Mouse (Mus musculus) midbrain, embryonic 11.5 days (tissue): ENCODE measurements around the gene Lin7a. TPM values are rescaled to one million over a fixed set of nuclear protein-coding genes. Genes with fewer than 3 reads are reported as not detected.
"Not testable (repeated sequence)": the region's sequence is repeated elsewhere in the genome, so short reads cannot be mapped to it uniquely, and the experiment has no call there.

ENCODE experiments used
- ATAC-seq: fragments of 200-750 bp; cut with Nextera tagmentation; 2 replicates; pipeline ENCODE4 v1.8.0; 2017; ENCODE audit warnings: moderate TSS enrichment, moderate library complexity; ENCODE audit not compliant: low FRiP score
- DNase-seq: peaks from one replicate; pipeline ENCODE4 v3.0.0; 2015; ENCODE audit warnings: low spot score; ENCODE audit errors: missing footprints
- H3K27ac ChIP-seq: fragments of 300-500 bp; sonication (generic); 2 replicates; pipeline ENCODE4 v1.5.1; 2014; ENCODE audit warnings: low read depth, low read length
- H3K27me3 ChIP-seq: fragments of 300-500 bp; sonication (generic); 2 replicates; pipeline ENCODE4 v1.6.1; 2014; ENCODE audit warnings: mild to moderate bottlenecking, low read length, moderate library complexity, mixed read lengths; ENCODE audit not compliant: control insufficient read depth, insufficient read depth
- H3K36me3 ChIP-seq: fragments of 300-500 bp; sonication (generic); 2 replicates; pipeline ENCODE4 v1.6.1; 2014; ENCODE audit warnings: mild to moderate bottlenecking, low read length, moderate library complexity, mixed read lengths; ENCODE audit not compliant: control insufficient read depth, insufficient read depth
- H3K4me1 ChIP-seq: fragments of 300-500 bp; sonication (generic); 2 replicates; pipeline ENCODE4 v1.6.1; 2014; ENCODE audit warnings: low read length; ENCODE audit not compliant: control insufficient read depth, insufficient read depth
- H3K4me2 ChIP-seq: fragments of 300-500 bp; sonication (generic); 2 replicates; pipeline ENCODE4 v1.6.1; 2014; ENCODE audit warnings: mild to moderate bottlenecking, moderate library complexity
- H3K4me3 ChIP-seq: fragments of 300-500 bp; sonication (generic); 2 replicates; pipeline ENCODE4 v1.5.1; 2014; ENCODE audit warnings: low read depth, low read length
- H3K9ac ChIP-seq: fragments of 300-500 bp; sonication (generic); 2 replicates; pipeline ENCODE4 v1.6.1; 2014; ENCODE audit warnings: low read length
- H3K9me3 ChIP-seq: fragments of 300-500 bp; sonication (generic); 2 replicates; pipeline ENCODE4 v1.6.1; 2016; ENCODE audit warnings: low read length; ENCODE audit not compliant: control insufficient read depth
- WGBS: fragments of 180-500 bp; shearing (Covaris S2); extraction: QIAGEN DNeasy Blood & Tissue Kit; methylation state at CpG from one replicate; pipeline ENCODE4 v1.1.7; 2014; 5-methylcytosine and 5-hydroxymethylcytosine counted together
- polyA plus RNA-seq: library from polyadenylated mRNA; unstranded; fragments of >200 nt; fragmentation: Nextera tagmentation; extraction: Ambion mirVana; gene quantifications from 2 replicates; pipeline ENCODE4 v1.2.1, GENCODE M21; 2014

Lin7a gene
- polyA plus RNA-seq, 1 experiment from 2014 or later, result 9.0 TPM

DNA sequence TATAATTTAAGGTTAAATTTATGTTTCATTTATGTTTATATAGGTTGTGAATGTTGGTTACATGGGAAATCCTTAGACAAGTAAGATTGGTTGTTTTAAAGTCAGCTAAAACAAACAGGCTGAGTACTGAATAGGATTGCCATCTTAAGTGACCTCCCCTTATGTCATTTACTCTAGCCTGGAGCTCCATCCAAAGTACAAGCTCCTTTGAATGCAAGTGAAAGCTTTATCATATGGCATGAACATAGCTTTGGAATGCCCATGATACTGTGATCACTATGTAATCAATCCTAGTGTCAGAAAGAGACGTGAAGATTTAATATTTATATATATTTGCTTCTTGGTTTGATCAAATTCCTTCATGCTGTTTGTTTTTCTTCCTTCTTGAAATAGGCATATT, 31.0 kb upstream of the Lin7a start:
- Histone ChIP-seq H3K27ac (no peak overlapping the region), H3K9ac (no peak overlapping the region), H3K4me2 (no peak overlapping the region), H3K36me3 (no peaks in the 10 kb centered on the region), H3K27me3 (no peaks in the 10 kb centered on the region), H3K4me1 (no peaks in the 10 kb centered on the region), H3K4me3 (no peak overlapping the region), H3K9me3 (no peaks in the 10 kb centered on the region)
- WGBS, result 76% methylated on average over 1 of the region's 1 CpGs
- DNase-seq, result no peak
- ATAC-seq, result no peak

DNA sequence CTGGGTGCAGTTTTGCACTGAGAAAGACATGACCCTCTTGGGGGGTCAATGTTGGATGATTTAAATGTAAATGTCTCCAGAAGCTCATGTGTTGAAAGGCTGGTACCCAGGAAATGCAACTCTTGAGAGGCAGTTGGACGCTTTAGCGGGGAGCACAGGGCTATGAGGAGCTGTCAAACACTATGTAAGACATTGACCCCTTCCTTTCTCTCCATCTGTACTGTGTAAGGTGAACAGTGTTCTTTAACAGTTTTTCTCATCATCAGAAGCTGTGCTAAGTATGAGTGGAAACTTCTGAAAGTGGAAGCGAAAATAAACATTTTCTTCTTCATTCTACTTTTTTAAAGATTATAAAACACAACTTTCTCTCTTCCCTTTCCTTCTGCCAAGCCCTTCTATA, 30.5 kb upstream of the Lin7a start:
- no peak for DNase-seq
- no peak overlapping the region for H3K9ac ChIP-seq
- H3K36me3 ChIP-seq, result no peaks in the 10 kb centered on the region
- H3K4me3 ChIP-seq, result no peak overlapping the region
- no peaks in the 10 kb centered on the region for H3K9me3 ChIP-seq
- no peaks in the 10 kb centered on the region for H3K4me1 ChIP-seq
- no peak for ATAC-seq
- 95% methylated on average over 3 of the region's 3 CpGs for WGBS
- no peaks in the 10 kb centered on the region for H3K27me3 ChIP-seq
- H3K27ac ChIP-seq, result no peak overlapping the region
- no peak overlapping the region for H3K4me2 ChIP-seq

DNA sequence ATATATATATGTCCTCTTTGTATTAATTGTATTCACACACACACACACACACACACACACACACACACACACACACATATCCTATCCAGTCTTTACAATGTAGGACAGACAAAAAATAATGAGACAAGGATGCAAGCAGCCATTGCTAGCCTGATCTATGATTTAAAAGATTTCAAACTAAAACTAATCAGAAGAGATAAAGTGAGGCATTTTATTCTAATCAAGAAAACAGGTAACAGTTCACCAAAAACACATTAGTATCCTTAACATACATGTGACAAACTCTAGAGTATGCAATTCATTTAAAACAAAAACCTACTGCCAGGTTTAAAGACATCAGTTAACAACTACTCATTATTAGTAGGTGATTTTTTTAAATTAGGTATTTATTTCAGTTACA, 30.1 kb upstream of the Lin7a start:
- DNase-seq (no peak), ATAC-seq (no peak)
- H3K9me3 ChIP-seq, result no peaks in the 10 kb centered on the region
- no peak overlapping the region for H3K4me2 ChIP-seq
- H3K9ac ChIP-seq, result no peak overlapping the region
- no peak overlapping the region for H3K4me3 ChIP-seq
- H3K4me1 ChIP-seq, result no peaks in the 10 kb centered on the region
- no peaks in the 10 kb centered on the region for H3K36me3 ChIP-seq
- no peak overlapping the region for H3K27ac ChIP-seq
- H3K27me3 ChIP-seq, result no peaks in the 10 kb centered on the region

DNA sequence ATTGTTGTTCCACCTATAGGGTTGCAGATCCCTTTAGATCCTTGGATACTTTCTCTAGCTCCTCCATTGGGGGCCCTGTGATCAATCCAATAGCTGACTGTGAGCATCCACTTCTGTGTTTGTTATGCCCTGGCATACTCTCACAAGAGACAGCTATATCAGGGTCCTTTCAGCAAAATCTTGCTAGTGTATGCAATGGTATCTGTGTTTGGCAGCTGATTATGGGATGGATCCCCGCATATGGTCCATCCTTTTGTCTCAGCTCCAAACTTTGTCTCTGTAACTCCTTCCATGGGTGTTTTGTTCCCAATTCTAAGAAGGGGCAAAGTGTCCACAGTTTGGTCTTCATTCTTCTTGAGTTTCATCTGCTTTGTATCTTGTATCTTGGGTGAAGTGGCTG, 29.5 kb upstream of the Lin7a start:
- not testable (repeated sequence) for H3K4me1 ChIP-seq, DNase-seq, H3K9ac ChIP-seq, H3K36me3 ChIP-seq, H3K27ac ChIP-seq, H3K9me3 ChIP-seq, H3K27me3 ChIP-seq, ATAC-seq, H3K4me3 ChIP-seq, H3K4me2 ChIP-seq
- 93% methylated on average over 1 of the region's 1 CpGs for WGBS

DNA sequence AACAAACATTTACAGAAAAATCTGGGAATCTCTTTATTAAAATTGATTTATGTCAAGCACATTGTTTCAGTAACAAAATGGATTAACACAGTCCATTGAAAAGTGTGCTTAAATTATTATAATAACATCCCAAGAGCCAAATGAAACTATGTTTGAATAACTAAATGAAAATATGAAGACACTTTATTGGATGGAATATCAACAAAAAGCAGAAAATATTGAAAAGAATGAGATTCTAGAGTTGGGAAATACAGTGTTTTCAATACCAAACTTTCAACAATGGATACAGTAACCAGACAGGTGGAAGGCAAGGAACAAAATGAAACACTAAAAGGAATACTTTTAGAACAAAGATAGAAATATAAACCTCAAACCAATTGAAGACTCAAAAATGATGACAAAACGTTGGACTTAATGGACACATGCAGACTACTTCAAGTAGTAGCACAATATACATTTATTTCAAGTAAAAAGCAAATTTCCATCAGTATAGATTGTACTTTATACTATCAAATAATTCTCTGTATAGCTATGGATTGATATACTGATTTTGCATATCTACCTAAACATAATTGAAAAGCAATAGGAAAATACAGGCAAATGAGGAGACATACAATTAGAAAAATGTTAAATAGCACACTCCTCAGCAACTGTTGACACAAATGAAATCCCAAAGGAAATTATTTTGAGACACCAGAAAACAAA, 28.6 kb upstream of the Lin7a start:
- no peak overlapping the region for H3K4me2 ChIP-seq
- ATAC-seq (no peak), DNase-seq (no peak)
- no peak overlapping the region for H3K4me3 ChIP-seq
- no peaks in the 10 kb centered on the region for H3K4me1 ChIP-seq
- H3K9me3 ChIP-seq, result no peaks in the 10 kb centered on the region
- 78% methylated on average over 1 of the region's 1 CpGs for WGBS
- no peak overlapping the region for H3K9ac ChIP-seq
- H3K27ac ChIP-seq, result no peak overlapping the region
- H3K36me3 ChIP-seq, result no peaks in the 10 kb centered on the region
- H3K27me3 ChIP-seq, result no peaks in the 10 kb centered on the region

DNA sequence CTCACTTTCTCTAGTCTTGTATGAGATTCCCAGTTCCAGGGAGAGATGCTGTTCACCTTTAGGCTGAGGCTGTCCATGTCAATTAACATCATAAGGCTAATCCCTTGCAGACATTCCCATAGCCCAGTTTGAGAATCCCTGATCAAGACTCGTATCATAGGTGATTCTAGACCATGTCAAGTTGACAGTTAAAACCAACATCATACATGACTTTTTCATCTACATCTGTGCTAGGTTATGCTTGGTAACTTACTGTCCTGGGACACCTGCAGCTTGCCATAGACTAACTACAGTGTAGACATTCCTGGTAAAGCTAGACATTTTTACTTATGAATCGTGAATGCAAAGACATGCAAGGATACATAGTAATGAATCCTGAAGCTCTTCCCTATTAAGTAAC, 27.3 kb upstream of the Lin7a start:
- 78% methylated on average over 2 of the region's 2 CpGs for WGBS
- no peak for ATAC-seq
- Histone ChIP-seq H3K4me1 (no peaks in the 10 kb centered on the region), H3K36me3 (no peaks in the 10 kb centered on the region), H3K9me3 (no peaks in the 10 kb centered on the region), H3K27ac (no peak overlapping the region), H3K4me3 (no peak overlapping the region), H3K27me3 (no peaks in the 10 kb centered on the region), H3K9ac (no peak overlapping the region), H3K4me2 (no peak overlapping the region)
- no peak for DNase-seq

DNA sequence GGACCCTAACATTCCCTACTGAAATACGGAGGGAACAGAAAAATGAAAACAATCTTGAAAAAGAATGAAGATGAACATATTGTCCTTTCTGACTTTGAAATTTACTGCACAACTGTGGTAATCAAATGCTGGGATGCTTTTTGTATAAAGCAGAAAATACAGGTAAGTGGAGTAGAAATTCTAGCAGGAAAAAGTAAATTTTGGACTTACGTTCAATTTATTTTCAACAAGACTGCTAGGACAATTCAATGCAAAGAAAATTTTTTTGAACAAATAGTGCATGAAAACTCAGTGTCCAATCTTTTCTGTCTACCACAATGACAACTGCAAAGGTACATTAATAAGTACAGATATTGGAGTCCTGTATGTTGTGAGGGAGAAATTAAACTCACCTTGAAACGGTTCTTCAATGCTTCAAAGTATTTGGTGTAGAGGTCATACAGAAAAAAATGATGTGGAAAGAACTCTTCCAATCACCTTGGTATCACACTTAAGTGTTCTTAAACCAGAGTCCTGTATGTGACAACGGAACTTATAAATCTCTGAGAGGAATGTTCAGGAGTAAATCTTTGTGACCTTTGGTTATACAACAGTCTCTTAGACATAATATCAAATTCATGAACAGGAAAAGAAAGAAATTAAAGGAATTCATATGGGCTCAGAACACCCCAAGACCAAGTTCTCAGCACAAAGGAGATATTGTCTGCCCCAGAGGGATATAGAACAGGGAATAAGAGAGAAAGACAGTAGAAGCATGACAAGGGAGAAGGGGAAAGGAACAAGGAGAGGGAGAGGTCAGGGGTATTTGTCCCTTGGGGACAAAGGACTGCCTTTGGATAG, 26.6 kb upstream of the Lin7a start:
- no peak for DNase-seq
- Histone ChIP-seq H3K36me3 (no peaks in the 10 kb centered on the region), H3K27ac (no peak overlapping the region), H3K9ac (no peak overlapping the region), H3K4me2 (no peak overlapping the region), H3K9me3 (no peaks in the 10 kb centered on the region), H3K4me3 (no peak overlapping the region), H3K27me3 (no peaks in the 10 kb centered on the region), H3K4me1 (no peaks in the 10 kb centered on the region)
- ATAC-seq, result no peak
- WGBS, result 92% methylated on average over 4 of the region's 4 CpGs

DNA sequence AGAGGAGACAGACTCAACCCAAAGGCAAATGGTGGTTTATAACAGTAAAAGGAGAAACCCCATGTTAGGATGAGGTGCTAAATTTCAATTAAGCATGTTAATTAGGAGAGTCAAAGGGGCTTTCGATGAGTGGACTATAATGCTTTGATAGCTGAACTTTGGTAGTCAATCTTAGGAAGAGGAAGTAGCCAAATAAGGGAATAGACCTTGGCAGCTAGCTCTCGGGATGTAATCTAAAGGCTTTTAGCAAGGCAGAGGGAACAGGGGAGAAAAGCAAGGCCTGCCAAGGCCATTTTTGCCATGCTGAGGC, 26.0 kb upstream of the Lin7a start:
- H3K4me1 ChIP-seq, result no peaks in the 10 kb centered on the region
- no peaks in the 10 kb centered on the region for H3K9me3 ChIP-seq
- H3K4me2 ChIP-seq, result no peak overlapping the region
- no peak for ATAC-seq
- H3K27me3 ChIP-seq, result no peaks in the 10 kb centered on the region
- WGBS, result 82% methylated on average over 2 of the region's 2 CpGs
- DNase-seq, result no peak
- H3K36me3 ChIP-seq, result no peaks in the 10 kb centered on the region
- H3K9ac ChIP-seq, result no peak overlapping the region
- no peak overlapping the region for H3K27ac ChIP-seq
- H3K4me3 ChIP-seq, result no peak overlapping the region

DNA sequence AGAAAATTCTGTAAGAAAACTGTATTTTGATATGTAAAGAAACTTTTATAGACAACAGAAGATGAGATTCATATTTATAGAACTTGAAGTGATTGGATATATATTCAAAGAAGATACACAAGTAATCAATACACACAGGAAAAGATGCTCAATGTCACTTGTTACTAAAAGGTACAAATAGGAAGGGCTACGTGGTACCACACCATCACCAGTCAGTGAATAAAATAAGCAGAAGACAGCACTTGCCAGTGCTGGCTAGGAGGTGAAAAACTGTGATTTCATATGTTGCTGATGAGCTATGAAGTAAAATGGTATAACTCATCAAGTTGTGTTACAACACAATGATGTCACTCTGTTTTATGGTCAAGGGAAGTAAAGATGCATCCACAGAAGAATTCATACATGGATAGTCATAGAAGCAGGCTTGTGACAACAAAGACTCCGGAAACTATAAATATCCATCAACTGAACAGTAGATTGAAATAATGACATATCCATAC, 25.5 kb upstream of the Lin7a start:
- H3K27ac ChIP-seq, result no peak overlapping the region
- no peak overlapping the region for H3K9ac ChIP-seq
- H3K4me1 ChIP-seq, result no peaks in the 10 kb centered on the region
- no peak for DNase-seq
- no peak overlapping the region for H3K4me2 ChIP-seq
- H3K36me3 ChIP-seq, result no peaks in the 10 kb centered on the region
- no peaks in the 10 kb centered on the region for H3K27me3 ChIP-seq
- no peaks in the 10 kb centered on the region for H3K9me3 ChIP-seq
- H3K4me3 ChIP-seq, result no peak overlapping the region
- 87% methylated on average over 2 of the region's 2 CpGs for WGBS
- ATAC-seq, result no peak
